In genomic region chr5:113300148-113300889, GRCm38 (mm10) we compare ENCODE assay signal across 14 mouse cellular contexts. TPM values are rescaled to one million over a fixed set of nuclear protein-coding genes. Genes with fewer than 3 reads are reported as not detected.
DNase-seq lines count a peak whose midpoint lies in the region; ATAC-seq and TF ChIP-seq lines count a peak whose summit lies in the region.
"Had no signal": no experiment of that assay in that cellular context is flagged by ENCODE, and none has a peak within 500 bp of the region (broad histone marks: within the 10 kb centered on the region; RNA-seq: fewer than 3 reads in every experiment).

No protein-coding gene starts in this region.

- H3K4me2 ChIP-seq in kidney, embryonic 15.5 days: peak overlapping the region; percentile 19; the same call in 1 of the 2 replicates

- TF ChIP-seq CTCF in ES-Bruce4 (IDR thresholded peaks at IDR 0.05; ENCODE audit: low read depth, low read length): no peak

- no peak overlapping the region for H3K4me3 ChIP-seq in kidney, embryonic 15.5 days (replicated peaks)
- H3K4me3 ChIP-seq in ES-Bruce4 (ENCODE audit: low read depth, low read length): 0 out of 2 replicates have a peak overlapping the region, but pooled peaks have one; percentile 9
- H3K4me3 ChIP-seq: layer of hippocampus, adult 2 months; myocyte had no signal

- no peak for TF ChIP-seq EP300 in ES-Bruce4 (IDR thresholded peaks at IDR 0.05; ENCODE audit: insufficient read depth, low read depth, low read length)

- H3K9ac ChIP-seq in kidney, embryonic 15.5 days: no peak overlapping the region
- H3K9ac ChIP-seq in ES-Bruce4 (ENCODE audit: low read depth, poor library complexity, severe bottlenecking): no peak overlapping the region; the same call in 1 of the 2 replicates

- H3K27ac ChIP-seq in kidney, embryonic 15.5 days: peak overlapping the region; percentile 56; the same call in 1 of the 2 replicates
- no peak overlapping the region for H3K27ac ChIP-seq in ES-Bruce4 (ENCODE audit: insufficient read depth, low read length)
- H3K27ac ChIP-seq: hindbrain, postnatal 0 days; layer of hippocampus, adult 2 months had no signal

- no peak for ATAC-seq in kidney, embryonic 15.5 days (replicated peaks; ENCODE audit: low FRiP score)
- ATAC-seq: forebrain, embryonic 16.5 days; hindbrain, postnatal 0 days; lung, postnatal 0 days had no signal

- no peaks in the 10 kb centered on the region for H3K9me3 ChIP-seq in kidney, embryonic 15.5 days (replicated peaks)
- no peaks in the 10 kb centered on the region for H3K9me3 ChIP-seq in ES-Bruce4 (replicated peaks; ENCODE audit: control insufficient read depth, insufficient read depth, low read length, poor library complexity, severe bottlenecking)

- 69% methylated on average over 22 of the region's 22 CpGs for WGBS in kidney, embryonic 15.5 days

- TF ChIP-seq POLR2A in ES-Bruce4 (IDR thresholded peaks at IDR 0.05; ENCODE audit: insufficient read depth, low read length): no peak

- H3K27me3 ChIP-seq in kidney, embryonic 15.5 days: peaks cover 14% of the 10 kb centered on the region; the same call in 1 of the 2 replicates
- no peaks in the 10 kb centered on the region for H3K27me3 ChIP-seq in ES-Bruce4 (ENCODE audit: control insufficient read depth, insufficient read depth, low read length, poor library complexity, severe bottlenecking)

- DNase-seq in kidney, adult 11 months: no peak
- peak; percentile 64 to 75 for DNase-seq in frontal cortex, postnatal 14 days (ENCODE audit: low spot score in 2 of 2)
- DNase-seq in right cerebral cortex, adult 2 months (ENCODE audit: low spot score in 2 of 2): peak; percentile 85
- no peak for DNase-seq in ovary, adult 18-20 months (ENCODE audit: low spot score)
- DNase-seq in retina, embryonic 14.5 days (ENCODE audit: low spot score): no peak
- DNase-seq: heart, postnatal 10 days had no signal

- H3K4me1 ChIP-seq in kidney, embryonic 15.5 days: peaks cover 34% of the 10 kb centered on the region
- peaks cover 5% of the 10 kb centered on the region for H3K4me1 ChIP-seq in ES-Bruce4 (ENCODE audit: control insufficient read depth, insufficient read depth, low read length)

- no peaks in the 10 kb centered on the region for H3K36me3 ChIP-seq in kidney, embryonic 15.5 days
- no peaks in the 10 kb centered on the region for H3K36me3 ChIP-seq in ES-Bruce4 (ENCODE audit: control insufficient read depth, insufficient read depth, low read length, poor library complexity, severe bottlenecking)

RNA-seq across cellular contexts. Expression of gene Sgsm1, which starts 10.3 kb away (rescaled TPM):
- 6.3 and 6.4 TPM in 2 replicates for polyA plus RNA-seq in kidney, embryonic 15.5 days (2015; fragmentation: Nextera tagmentation; extraction: Ambion mirVana)
- 11.7 and 12.6 TPM in 2 replicates for polyA plus RNA-seq in ES-Bruce4 (2011; ENCODE audit: insufficient read depth, insufficient read length, low read depth, missing spikeins)

RNA-seq across cellular contexts. Expression of gene Aym1, which starts 56.8 kb away (rescaled TPM):
- not detected in 2 replicates for polyA plus RNA-seq in kidney, embryonic 15.5 days (2015; fragmentation: Nextera tagmentation; extraction: Ambion mirVana)
- polyA plus RNA-seq in ES-Bruce4 (2011; ENCODE audit: insufficient read depth, insufficient read length, low read depth, missing spikeins): not detected in 2 replicates
- polyA plus RNA-seq: forebrain, embryonic 16.5 days; hindbrain, postnatal 0 days; limb, embryonic 14.5 days; lung, postnatal 0 days; myocyte had no signal

Comparison
In these comparisons a context has a peak if more than half of its experiments do, and no peak if none do; other contexts are left out.
1. DNase-seq: peak in frontal cortex, postnatal 14 days (2 of 2) and right cerebral cortex, adult 2 months (2 of 2); none in kidney, adult 11 months (single experiment), ovary, adult 18-20 months (single experiment) and retina, embryonic 14.5 days (single experiment).